Mouse (Mus musculus) embryonic facial prominence, embryonic 11.5 days (tissue): ENCODE data around the gene Olfr516. TPM values are rescaled to one million over a fixed set of nuclear protein-coding genes. Genes with fewer than 3 reads are reported as not detected.
"Not testable (repeated sequence)": the region's sequence is repeated elsewhere in the genome, so short reads cannot be mapped to it uniquely, and the experiment has no call there.

Source experiments
- ATAC-seq: fragments of 200-750 bp; cut with Nextera tagmentation; replicated peaks from 2 replicates; pipeline ENCODE4 v1.8.0; 2017; ENCODE audit warnings: low read depth; ENCODE audit not compliant: insufficient number of reproducible peaks, low FRiP score, low TSS enrichment
- DNase-seq: peaks from one replicate; pipeline ENCODE4 v3.0.0-alpha.2; 2015; ENCODE audit warnings: low spot score
- H3K27ac ChIP-seq: fragments of 300-500 bp; sonication (generic); replicated peaks from 2 replicates; pipeline ENCODE4 v1.5.1; 2014; ENCODE audit warnings: mild to moderate bottlenecking, low read depth, low read length, control low read depth
- H3K27me3 ChIP-seq: fragments of 300-500 bp; sonication (generic); 2 replicates; pipeline ENCODE4 v1.6.1; 2014; ENCODE audit warnings: mild to moderate bottlenecking, low read length, moderate library complexity, mixed read lengths; ENCODE audit not compliant: control insufficient read depth, insufficient read depth
- H3K36me3 ChIP-seq: fragments of 300-500 bp; sonication (generic); replicated peaks from 2 replicates; pipeline ENCODE4 v1.6.1; 2014; ENCODE audit warnings: low read depth, mild to moderate bottlenecking, low read length, moderate library complexity, mixed read lengths; ENCODE audit not compliant: control insufficient read depth, insufficient read depth
- H3K4me1 ChIP-seq: fragments of 300-500 bp; sonication (generic); 2 replicates; pipeline ENCODE4 v1.6.1; 2014; ENCODE audit warnings: low read length, mixed read lengths; ENCODE audit not compliant: control insufficient read depth, insufficient read depth
- H3K4me2 ChIP-seq: fragments of 300-500 bp; sonication (generic); 2 replicates; pipeline ENCODE4 v1.6.1; 2014; ENCODE audit warnings: low read depth, mild to moderate bottlenecking, control low read depth, low read length, moderate library complexity
- H3K4me3 ChIP-seq: fragments of 300-500 bp; sonication (generic); 2 replicates; pipeline ENCODE4 v1.5.1; 2014; ENCODE audit warnings: low read depth, low read length, control low read depth
- H3K9ac ChIP-seq: fragments of 300-500 bp; sonication (generic); replicated peaks from 2 replicates; pipeline ENCODE4 v1.6.1; 2014; ENCODE audit warnings: mild to moderate bottlenecking, control low read depth, low read length
- H3K9me3 ChIP-seq: fragments of 300-500 bp; sonication (generic); replicated peaks from 2 replicates; pipeline ENCODE4 v1.6.1; 2016; ENCODE audit warnings: mild to moderate bottlenecking, low read length, inconsistent platforms, mixed read lengths; ENCODE audit not compliant: control insufficient read depth
- WGBS: fragments of 180-500 bp; shearing (Covaris S2); extraction: QIAGEN DNeasy Blood & Tissue Kit; methylation state at CpG from one replicate; pipeline ENCODE4 v1.1.7; 2014; 5-methylcytosine and 5-hydroxymethylcytosine counted together
- polyA plus RNA-seq: library from polyadenylated mRNA; unstranded; fragments of >200 nt; fragmentation: Nextera tagmentation; extraction: Ambion mirVana; gene quantifications from 2 replicates; pipeline ENCODE4 v1.2.1, GENCODE M21; 2014

Olfr516 gene
- not detected in 2 replicates for polyA plus RNA-seq

DNA sequence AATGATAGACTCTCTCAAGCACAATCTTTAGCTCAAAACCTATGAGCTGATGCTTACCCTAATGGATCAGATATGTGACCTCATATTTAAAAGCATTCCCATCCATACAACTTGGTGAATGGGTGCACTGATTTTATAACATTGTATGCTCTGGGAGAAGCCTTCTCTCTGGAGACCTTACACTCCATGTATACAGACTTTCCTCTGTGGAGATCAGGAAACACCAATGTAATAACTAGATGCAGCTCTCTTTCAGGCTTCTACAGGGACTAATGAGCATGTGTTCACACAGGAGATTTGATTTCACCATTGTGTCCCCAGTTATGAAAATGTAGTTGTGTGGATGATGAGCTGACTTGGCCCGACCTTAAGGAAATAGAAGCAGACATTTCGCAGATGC is at the start of gene Olfr516:
Gene Olfr516 (minus strand): TSS at position 101 of the 400 bp plus-strand sequence.
- Histone ChIP-seq H3K4me2 (no peak within 1 kb of the TSS), H3K27ac (no peak within 1 kb of the TSS), H3K4me1 (no peaks in the 10 kb centered on the region), H3K9me3 (no peaks in the 10 kb centered on the region), H3K27me3 (no peaks in the 10 kb centered on the region), H3K4me3 (no peak within 1 kb of the TSS), H3K9ac (no peak within 1 kb of the TSS), H3K36me3 (no peaks in the 10 kb centered on the region)
- DNase-seq (no peak), ATAC-seq (no peak)
- WGBS, result 93% methylated on average over 2 of the region's 2 CpGs

DNA sequence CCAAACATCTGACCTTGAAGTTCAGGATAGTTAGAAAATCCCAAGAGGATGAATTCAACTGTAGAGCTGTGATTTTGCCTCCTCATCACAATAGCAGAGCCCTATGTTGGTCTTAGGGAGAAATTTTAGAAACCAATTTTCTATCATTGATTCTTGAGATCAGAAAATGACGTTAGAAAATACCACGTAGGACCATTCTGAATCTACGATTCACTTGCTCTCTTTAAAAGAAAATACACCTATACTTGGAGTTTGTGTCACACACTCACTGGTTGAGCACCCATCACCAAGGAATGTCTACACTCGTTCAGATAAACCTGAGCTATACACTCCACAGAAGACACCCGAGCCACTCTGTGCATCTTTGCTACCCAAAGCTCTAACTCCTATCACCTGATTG is 44.0 kb upstream of the Olfr516 start, which contains the start of gene Olfr519:
Gene Olfr519 (minus strand): TSS at position 101 of the 400 bp plus-strand sequence.
- no peaks in the 10 kb centered on the region for H3K9me3 ChIP-seq
- no peak within 1 kb of the TSS for H3K4me3 ChIP-seq
- 88% methylated on average over 5 of the region's 5 CpGs for WGBS
- H3K27ac ChIP-seq, result no peak within 1 kb of the TSS
- H3K4me1 ChIP-seq, result no peaks in the 10 kb centered on the region
- no peaks in the 10 kb centered on the region for H3K36me3 ChIP-seq
- H3K27me3 ChIP-seq, result no peaks in the 10 kb centered on the region
- DNase-seq (no peak), ATAC-seq (no peak)
- H3K9ac ChIP-seq, result no peak within 1 kb of the TSS
- no peak within 1 kb of the TSS for H3K4me2 ChIP-seq

DNA sequence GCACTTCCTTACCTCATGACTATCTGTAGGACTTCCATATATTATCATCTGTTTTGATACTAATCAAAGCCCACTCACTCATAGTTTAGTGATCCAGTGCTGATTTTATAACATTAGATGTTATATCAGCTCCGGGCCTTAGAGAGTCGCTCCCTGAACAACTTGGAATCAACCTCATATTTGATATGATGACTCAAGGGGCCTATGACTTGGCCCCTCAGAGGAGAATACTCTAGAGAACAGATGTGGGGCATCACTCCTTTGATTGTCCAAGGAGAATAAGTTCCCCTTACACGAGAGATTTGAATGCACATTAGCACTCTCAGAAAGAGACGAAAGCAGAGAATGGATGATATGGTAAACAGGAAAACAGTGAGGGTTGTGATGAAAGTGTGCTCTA is 34.6 kb upstream of the Olfr516 start, which contains the start of gene Olfr518:
Gene Olfr518 (minus strand): TSS at position 101 of the 400 bp plus-strand sequence.
- H3K4me2 ChIP-seq, result no peak within 1 kb of the TSS
- H3K9ac ChIP-seq, result no peak within 1 kb of the TSS
- H3K9me3 ChIP-seq, result no peaks in the 10 kb centered on the region
- no peak for ATAC-seq
- H3K27me3 ChIP-seq, result no peaks in the 10 kb centered on the region
- H3K4me1 ChIP-seq, result no peaks in the 10 kb centered on the region
- DNase-seq, result no peak
- H3K36me3 ChIP-seq, result no peaks in the 10 kb centered on the region
- no peak within 1 kb of the TSS for H3K27ac ChIP-seq
- 77% methylated on average over 4 of the region's 4 CpGs for WGBS
- H3K4me3 ChIP-seq, result no peak within 1 kb of the TSS

DNA sequence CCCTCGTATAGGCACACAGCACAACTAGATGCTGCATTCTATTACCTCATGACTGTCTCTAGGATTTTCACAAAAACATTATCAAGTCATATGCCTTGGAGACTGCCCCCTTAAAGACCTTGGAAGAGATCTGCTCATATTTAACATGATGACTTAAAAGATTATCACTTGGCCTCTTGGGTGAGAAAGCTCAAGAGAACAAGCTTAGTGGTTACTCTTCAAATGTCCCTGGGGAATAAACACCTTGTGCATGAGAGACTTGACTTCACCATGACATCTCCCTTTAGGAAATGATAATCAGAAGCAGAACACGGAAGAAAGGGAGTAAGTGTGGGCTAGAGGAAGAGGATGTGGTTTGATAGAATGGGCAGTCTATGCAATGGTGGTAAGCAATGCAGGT is 21.9 kb upstream of the Olfr516 start, which contains the start of gene Olfr517:
Gene Olfr517 (minus strand): TSS at position 101 of the 400 bp plus-strand sequence.
- no peak within 1 kb of the TSS for H3K9ac ChIP-seq
- no peak within 1 kb of the TSS for H3K27ac ChIP-seq
- 76% methylated on average over 2 of the region's 2 CpGs for WGBS
- H3K4me3 ChIP-seq, result no peak within 1 kb of the TSS
- no peak for ATAC-seq
- no peak within 1 kb of the TSS for H3K4me2 ChIP-seq
- no peaks in the 10 kb centered on the region for H3K36me3 ChIP-seq
- no peaks in the 10 kb centered on the region for H3K4me1 ChIP-seq
- H3K27me3 ChIP-seq, result no peaks in the 10 kb centered on the region
- DNase-seq, result no peak
- no peaks in the 10 kb centered on the region for H3K9me3 ChIP-seq

DNA sequence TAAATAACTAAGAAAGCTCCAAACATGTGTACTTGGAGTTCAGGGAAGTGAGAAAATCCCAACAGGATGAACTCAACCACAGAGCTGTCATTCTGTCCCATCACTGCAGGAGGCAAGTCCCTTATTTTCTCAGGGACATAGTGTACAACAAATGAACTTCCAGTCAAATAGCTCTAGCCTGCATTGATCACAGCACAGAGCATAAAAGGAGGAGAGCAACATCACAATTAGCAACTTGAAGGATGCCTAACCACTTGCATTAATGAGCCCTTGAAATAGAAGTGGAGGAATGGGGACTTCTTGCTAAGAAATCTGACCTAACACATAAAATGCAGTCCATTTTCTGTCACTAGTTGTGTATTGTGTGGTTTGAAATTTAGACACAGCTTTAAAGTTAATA is 24.4 kb downstream of the Olfr516 start, which contains the start of gene Olfr514:
Gene Olfr514 (minus strand): TSS at position 101 of the 400 bp plus-strand sequence.
- ATAC-seq, result no peak
- Histone ChIP-seq H3K36me3 (no peaks in the 10 kb centered on the region), H3K9me3 (no peaks in the 10 kb centered on the region), H3K4me1 (no peaks in the 10 kb centered on the region), H3K4me2 (no peak within 1 kb of the TSS), H3K27me3 (no peaks in the 10 kb centered on the region), H3K9ac (no peak within 1 kb of the TSS), H3K27ac (no peak within 1 kb of the TSS), H3K4me3 (no peak within 1 kb of the TSS)
- no peak for DNase-seq

DNA sequence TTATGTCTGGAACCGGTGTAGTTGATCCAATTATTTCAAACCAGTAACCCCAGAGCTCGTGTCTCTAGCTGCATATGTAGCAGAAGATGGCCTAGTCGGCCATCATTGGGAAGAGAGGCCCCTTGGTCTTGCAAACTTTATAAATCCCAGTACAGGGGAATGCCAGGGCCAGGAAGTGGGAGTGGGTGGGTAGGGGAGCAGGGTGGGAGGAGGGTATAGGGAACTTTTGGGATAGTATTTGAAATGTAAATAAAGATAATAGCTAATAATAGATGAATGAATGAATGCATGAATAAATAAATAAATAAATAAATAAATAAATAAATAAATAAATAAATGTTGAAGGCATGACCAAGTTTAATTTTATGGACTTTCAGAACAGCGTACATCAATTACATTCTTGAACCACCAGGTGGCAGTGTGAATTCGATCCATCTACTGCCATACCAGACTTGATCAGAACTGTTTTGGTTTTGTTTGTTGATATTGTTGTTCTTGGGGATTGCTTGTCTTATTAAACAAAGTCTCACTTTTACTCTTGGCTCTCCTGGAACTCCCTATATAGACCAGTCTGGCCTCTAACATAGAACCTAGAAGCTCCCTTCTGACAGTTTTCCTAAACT is 35.6 kb downstream of the Olfr516 start:
- not testable (repeated sequence) for H3K9me3 ChIP-seq, ATAC-seq, H3K4me2 ChIP-seq, H3K27ac ChIP-seq, H3K27me3 ChIP-seq, H3K4me3 ChIP-seq, H3K9ac ChIP-seq, H3K4me1 ChIP-seq, H3K36me3 ChIP-seq
- peak; percentile 69 for DNase-seq
- 52% methylated on average over 5 of the region's 5 CpGs for WGBS

DNA sequence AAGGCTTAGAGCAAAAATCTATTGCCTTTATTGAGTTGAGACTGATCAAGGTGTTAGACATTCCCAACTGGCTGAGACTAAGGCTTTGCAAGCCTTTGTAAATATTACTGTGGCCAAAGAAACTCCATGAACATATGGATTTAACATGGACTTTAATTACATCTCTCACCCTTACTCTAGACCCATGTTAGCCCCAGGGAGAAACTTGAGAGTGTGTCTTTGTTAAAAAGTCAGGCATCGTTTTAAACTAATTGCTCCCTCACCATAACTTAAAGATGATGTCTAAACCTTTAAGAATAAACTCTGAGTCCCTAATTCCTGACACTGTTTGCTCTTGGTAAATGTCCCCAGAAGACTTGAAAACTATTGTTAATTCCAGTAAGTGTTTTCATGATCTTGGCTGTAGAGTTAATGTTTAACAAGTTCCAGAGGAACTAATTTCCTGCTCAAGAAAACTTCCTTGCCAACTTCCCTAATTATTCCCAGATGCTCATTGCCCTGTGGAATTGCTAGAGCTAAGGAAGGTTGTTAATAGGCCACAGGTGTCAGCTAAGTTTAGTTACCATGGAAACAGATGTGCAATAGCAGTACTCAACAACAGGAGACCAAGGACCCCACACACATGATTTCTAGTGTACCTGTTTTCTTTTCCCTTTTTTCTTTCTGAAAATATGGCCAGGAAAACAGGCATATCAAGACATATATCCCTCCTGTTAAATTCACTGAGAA is 53.0 kb downstream of the Olfr516 start:
- H3K4me1 ChIP-seq, result no peaks in the 10 kb centered on the region
- ATAC-seq, result peak; percentile 89
- no peak overlapping the region for H3K4me3 ChIP-seq
- DNase-seq, result peak; percentile 93
- H3K4me2 ChIP-seq, result no peak overlapping the region
- no peaks in the 10 kb centered on the region for H3K36me3 ChIP-seq
- 14% methylated on average over 1 of the region's 1 CpGs for WGBS
- no peak overlapping the region for H3K27ac ChIP-seq
- no peaks in the 10 kb centered on the region for H3K27me3 ChIP-seq
- H3K9ac ChIP-seq, result no peak overlapping the region
- H3K9me3 ChIP-seq, result no peaks in the 10 kb centered on the region
